Mouse (Mus musculus) MEL (cell line): ENCODE data around the gene Rarb. TPM values are rescaled to one million over a fixed set of nuclear protein-coding genes. Genes with fewer than 3 reads are reported as not detected.

Experiments
- DNase-seq: peaks from one replicate; pipeline ENCODE4 v3.0.0; 2011; ENCODE audit warnings: low read depth, low spot score
- H3K27ac ChIP-seq: 2 replicates; pipeline ENCODE4 v1.5.1; 2012; ENCODE audit warnings: low read depth, mild to moderate bottlenecking, control low read depth, low read length, moderate library complexity; ENCODE audit not compliant: control insufficient read depth
- H3K27me3 ChIP-seq, 2 experiments: fragments of 150-350 bp in 1 of 2; sonication (generic) in 1 of 2; 2 replicates each; pipeline ENCODE4 v1.6.1; 2012; ENCODE audit warnings: low read length in 2 of 2, mild to moderate bottlenecking in 2 of 2, improper control_type of control experiment in 1 of 2, moderate library complexity in 1 of 2; ENCODE audit not compliant: insufficient read depth in 2 of 2, control insufficient read depth in 1 of 2
- H3K36me3 ChIP-seq, 2 experiments: 2 replicates each; pipeline ENCODE4 v1.6.1; 2012 to 2014; ENCODE audit warnings: low read length in 2 of 2, improper control_type of control experiment in 1 of 2, inconsistent platforms in 1 of 2, mild to moderate bottlenecking in 1 of 2; ENCODE audit not compliant: insufficient read depth in 2 of 2, control insufficient read depth in 1 of 2
- H3K4me1 ChIP-seq, 2 experiments: fragments of 150-350 bp in 1 of 2; sonication (generic) in 1 of 2; 2 replicates each; pipeline ENCODE4 v1.6.1; 2012; ENCODE audit warnings: low read length in 2 of 2, improper control_type of control experiment in 1 of 2, mild to moderate bottlenecking in 1 of 2; ENCODE audit not compliant: insufficient read depth in 2 of 2, control insufficient read depth in 1 of 2
- H3K4me3 ChIP-seq, 2 experiments: fragments of 150-350 bp in 1 of 2; sonication (generic) in 1 of 2; 2 replicates each; pipeline ENCODE4 v1.5.1; 2012; ENCODE audit warnings: low read depth in 2 of 2, low read length in 2 of 2, mild to moderate bottlenecking in 2 of 2, moderate library complexity in 2 of 2, control low read depth in 1 of 2, improper control_type of control experiment in 1 of 2; ENCODE audit not compliant: control insufficient read depth in 1 of 2, insufficient read depth in 1 of 2
- H3K79me2 ChIP-seq: 2 replicates; pipeline ENCODE4 v1.6.1; 2012; ENCODE audit warnings: mild to moderate bottlenecking, low read length, moderate library complexity; ENCODE audit not compliant: control insufficient read depth, poor library complexity, insufficient read depth
- H3K9ac ChIP-seq: 2 replicates; pipeline ENCODE4 v1.6.1; 2012; ENCODE audit warnings: low read depth, mild to moderate bottlenecking, control low read depth, low read length, moderate library complexity; ENCODE audit not compliant: control insufficient read depth, poor library complexity, severe bottlenecking
- H3K9me3 ChIP-seq: fragments of 150-350 bp; sonication (generic); replicated peaks from 2 replicates; pipeline ENCODE4 v1.6.1; 2012; ENCODE audit warnings: mild to moderate bottlenecking, low read length, improper control_type of control experiment, moderate library complexity; ENCODE audit not compliant: insufficient read depth
- BHLHE40 ChIP-seq: IDR thresholded peaks from 2 replicates; pipeline ENCODE4 v1.6.1; 2012; ENCODE audit warnings: low read depth, mild to moderate bottlenecking, inconsistent platforms, low read length, improper control_type of control experiment, borderline replicate concordance
- CTCF ChIP-seq, 3 experiments: IDR thresholded peaks in 2 of 3; conservative IDR thresholded peaks in 1 of 3; 2 replicates each; pipeline ENCODE4 v1.5.1; 2011 to 2012; ENCODE audit warnings: low read length in 3 of 3, low read depth in 2 of 3, mild to moderate bottlenecking in 2 of 3, improper control_type of control experiment in 1 of 3, inconsistent platforms in 1 of 3, mixed read lengths in 1 of 3, moderate library complexity in 1 of 3; ENCODE audit not compliant: control insufficient read depth in 1 of 3, insufficient read depth in 1 of 3, poor library complexity in 1 of 3, severe bottlenecking in 1 of 3
- E2F4 ChIP-seq: IDR thresholded peaks from 2 replicates; pipeline ENCODE4 v1.6.1; 2011; ENCODE audit warnings: low read depth, low read length, improper control_type of control experiment, borderline replicate concordance
- ELF1 ChIP-seq: IDR thresholded peaks from 2 replicates; pipeline ENCODE4 v1.6.1; 2014; ENCODE audit warnings: low read depth, mild to moderate bottlenecking, inconsistent platforms, low read length, improper control_type of control experiment, moderate library complexity
- EP300 ChIP-seq, 2 experiments: IDR thresholded peaks; 2 replicates each; pipeline ENCODE4 v1.6.1; 2011; ENCODE audit warnings: improper control_type of control experiment in 2 of 2, low read length in 2 of 2, low read depth in 1 of 2, mild to moderate bottlenecking in 1 of 2
- GABPA ChIP-seq: IDR thresholded peaks from 2 replicates; pipeline ENCODE4 v1.6.1; 2012; ENCODE audit warnings: low read depth, mild to moderate bottlenecking, inconsistent platforms, low read length, improper control_type of control experiment, moderate library complexity
- GATA1 ChIP-seq: IDR thresholded peaks from 2 replicates; pipeline ENCODE4 v1.6.1; 2011; ENCODE audit warnings: low read depth, low read length, improper control_type of control experiment
- HCFC1 ChIP-seq: IDR thresholded peaks from 2 replicates; pipeline ENCODE4 v1.6.1; 2012; ENCODE audit warnings: low read depth, mild to moderate bottlenecking, inconsistent platforms, low read length, improper control_type of control experiment, moderate library complexity
- KAT2A ChIP-seq: conservative IDR thresholded peaks from 2 replicates; pipeline ENCODE4 v1.6.1; 2012; ENCODE audit warnings: low read depth, low read length, improper control_type of control experiment, inconsistent platforms
- MAFK ChIP-seq: IDR thresholded peaks from 2 replicates; pipeline ENCODE4 v1.6.1; 2011; ENCODE audit warnings: low read depth, mild to moderate bottlenecking, low read length, improper control_type of control experiment, borderline replicate concordance
- MAX ChIP-seq: IDR thresholded peaks from 2 replicates; pipeline ENCODE4 v1.6.1; 2011; ENCODE audit warnings: low read length, improper control_type of control experiment
- MAZ ChIP-seq: IDR thresholded peaks from 2 replicates; pipeline ENCODE4 v1.6.1; 2012; ENCODE audit warnings: low read depth, mild to moderate bottlenecking, inconsistent platforms, low read length, improper control_type of control experiment
- MYC ChIP-seq: IDR thresholded peaks from 2 replicates; pipeline ENCODE4 v1.6.1; 2011; ENCODE audit warnings: low read depth, mild to moderate bottlenecking, low read length, improper control_type of control experiment, moderate library complexity
- NRF1 ChIP-seq: IDR thresholded peaks from 2 replicates; pipeline ENCODE4 v1.6.1; 2014; ENCODE audit warnings: low read depth, mild to moderate bottlenecking, inconsistent platforms, low read length, improper control_type of control experiment, moderate library complexity; ENCODE audit not compliant: poor library complexity, insufficient read depth, severe bottlenecking
- POLR2AphosphoS2 ChIP-seq: IDR thresholded peaks from 2 replicates; pipeline ENCODE4 v1.6.1; 2011; ENCODE audit warnings: low read length, improper control_type of control experiment
- RAD21 ChIP-seq: IDR thresholded peaks from 2 replicates; pipeline ENCODE4 v1.6.1; 2011; ENCODE audit warnings: mild to moderate bottlenecking, low read depth, low read length, improper control_type of control experiment
- RCOR1 ChIP-seq: IDR thresholded peaks from 2 replicates; pipeline ENCODE4 v1.6.1; 2012; ENCODE audit warnings: low read depth, mild to moderate bottlenecking, inconsistent platforms, low read length, improper control_type of control experiment
- SMC3 ChIP-seq: IDR thresholded peaks from 2 replicates; pipeline ENCODE4 v1.6.1; 2011; ENCODE audit warnings: low read depth, low read length, improper control_type of control experiment
- TBP ChIP-seq: IDR thresholded peaks from 2 replicates; pipeline ENCODE4 v1.8.0; 2011; ENCODE audit warnings: low read depth, low read length, improper control_type of control experiment
- USF2 ChIP-seq, 2 experiments: IDR thresholded peaks; 2 replicates each; pipeline ENCODE4 v1.6.1; 2011 to 2012; ENCODE audit warnings: improper control_type of control experiment in 2 of 2, low read length in 2 of 2, borderline replicate concordance in 1 of 2, inconsistent platforms in 1 of 2, low read depth in 1 of 2, mild to moderate bottlenecking in 1 of 2; ENCODE audit not compliant: insufficient read depth in 1 of 2
- ZC3H11A ChIP-seq: IDR thresholded peaks from 2 replicates; pipeline ENCODE4 v1.6.1; 2012; ENCODE audit warnings: low read depth, mild to moderate bottlenecking, inconsistent platforms, low read length, improper control_type of control experiment
- ZNF384 ChIP-seq: IDR thresholded peaks from 2 replicates; pipeline ENCODE4 v1.6.1; 2012; ENCODE audit warnings: low read depth, mild to moderate bottlenecking, inconsistent platforms, low read length, improper control_type of control experiment
- polyA plus RNA-seq, 2 experiments: library from polyadenylated mRNA; stranded (reverse) in 1 of 2; unstranded in 1 of 2; fragments of >175 nt in 1 of 2; fragments of >200 nt in 1 of 2; gene quantifications; 2 replicates each; pipeline versions ENCODE4 v1.2.1 to v1.2.4; 2012; ENCODE audit warnings: low replicate concordance in 2 of 2, low read depth in 1 of 2; ENCODE audit not compliant: insufficient read length in 2 of 2, insufficient read depth in 1 of 2, missing spikeins in 1 of 2
- total RNA-seq: library from RNA; depleted of rRNA; stranded (reverse); fragments of 300-350 nt; gene quantifications from 2 replicates; pipeline ENCODE4 v1.2.3, GENCODE M21; 2012

The Rarb gene
- total and polyA plus RNA-seq, 3 experiments: not detected

DNA sequence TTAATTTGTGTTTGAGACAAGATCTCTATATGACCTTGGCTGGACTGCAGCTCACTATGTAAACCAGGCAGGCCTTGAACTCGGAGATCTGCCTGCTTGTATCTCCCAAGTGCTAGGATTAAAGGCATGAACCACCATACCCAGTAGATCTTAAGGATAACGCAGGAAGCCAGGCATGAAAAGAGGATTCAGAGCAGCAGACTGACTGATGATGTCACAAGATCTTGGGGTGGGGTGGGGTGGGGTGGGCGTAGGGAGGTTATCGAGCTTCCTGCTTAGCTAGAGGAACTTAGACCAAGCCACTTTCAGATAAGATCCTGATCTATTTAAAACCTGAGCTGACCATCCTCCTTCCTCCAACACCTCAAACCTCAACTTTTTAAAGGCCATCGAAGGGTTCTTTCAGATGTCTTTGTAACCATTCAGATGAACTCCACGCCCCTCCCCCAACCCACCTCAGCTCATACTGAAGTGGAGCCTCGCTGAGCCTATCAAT lies 249.4 kb downstream of the Rarb start:
- Histone ChIP-seq H3K79me2 (no peaks in the 10 kb centered on the region), H3K27me3 (no peaks in the 10 kb centered on the region), H3K4me1 (no peaks in the 10 kb centered on the region), H3K9me3 (no peaks in the 10 kb centered on the region), H3K9ac (no peak overlapping the region), H3K36me3 (no peaks in the 10 kb centered on the region), H3K27ac (no peak overlapping the region), H3K4me3 (no peak overlapping the region)
- TF ChIP-seq ZNF384 (no peak), MAZ (no peak), MAX (no peak), EP300 (IDR thresholded peaks at IDR 0.05; ENCODE audit: low read depth in 1 of 2, low read length in 2 of 2) (no peak), POLR2AphosphoS2 (no peak), GABPA (no peak), NRF1 (no peak)
- DNase-seq: no peak

DNA sequence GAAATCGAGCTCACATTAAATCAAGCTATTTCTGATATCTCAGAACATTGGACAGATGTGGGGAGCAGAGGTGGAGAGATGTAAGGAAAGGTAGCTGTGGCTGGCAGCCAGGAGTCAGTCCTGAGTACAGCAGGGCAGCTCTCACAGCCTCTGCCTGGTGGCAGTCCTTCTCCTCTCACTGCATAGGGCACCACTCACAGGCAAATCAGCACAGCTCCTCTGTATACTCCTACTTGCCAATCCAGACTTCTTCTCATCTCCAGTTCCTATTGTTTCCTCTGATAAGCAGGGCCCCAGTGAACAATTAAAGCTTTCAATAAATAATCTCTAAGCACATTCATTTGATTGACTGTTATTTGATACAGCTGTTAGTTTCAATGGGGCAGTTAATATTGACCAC lies 252.0 kb downstream of the Rarb start:
- DNase-seq: no peak
- H3K4me3 ChIP-seq: no peak overlapping the region
- H3K27me3 ChIP-seq: no peaks in the 10 kb centered on the region; a peak in 1 of 4 replicates
- H3K4me1 ChIP-seq: no peaks in the 10 kb centered on the region
- no peak for TF ChIP-seq TBP
- H3K27ac ChIP-seq: no peak overlapping the region
- H3K9me3 ChIP-seq: no peaks in the 10 kb centered on the region
- H3K79me2 ChIP-seq: no peaks in the 10 kb centered on the region
- no peaks in the 10 kb centered on the region for H3K36me3 ChIP-seq
- no peak overlapping the region for H3K9ac ChIP-seq

DNA sequence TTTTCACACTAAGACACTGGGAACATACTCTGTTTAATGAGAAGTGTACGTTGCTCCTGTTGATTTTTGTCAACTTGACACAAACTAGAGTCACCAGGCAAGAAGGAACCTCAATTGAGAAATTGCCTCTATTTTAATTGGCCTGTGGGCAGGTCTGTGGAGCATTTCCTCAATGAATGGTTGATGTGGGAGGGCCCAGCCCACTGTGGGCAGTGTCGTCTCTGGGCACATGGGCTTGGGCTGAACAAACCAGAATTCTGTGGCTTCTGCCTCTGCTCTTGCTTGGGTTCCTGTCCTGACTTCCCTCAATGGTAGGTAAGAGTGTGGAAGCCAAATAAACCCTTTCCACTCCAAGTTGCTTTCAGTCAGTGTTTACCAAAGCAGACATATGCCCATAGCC lies 255.0 kb downstream of the Rarb start:
- H3K27ac ChIP-seq: no peak overlapping the region
- no peaks in the 10 kb centered on the region; a peak in 1 of 4 replicates for H3K27me3 ChIP-seq
- H3K9ac ChIP-seq: no peak overlapping the region
- TF ChIP-seq ZNF384: no peak
- TF ChIP-seq ZC3H11A: no peak
- TF ChIP-seq E2F4: no peak
- TF ChIP-seq SMC3: no peak
- no peak for TF ChIP-seq GATA1
- TF ChIP-seq ELF1: no peak
- TF ChIP-seq KAT2A: no peak
- no peak for TF ChIP-seq RCOR1
- TF ChIP-seq MYC: no peak
- TF ChIP-seq MAFK: no peak
- no peak for TF ChIP-seq RAD21
- no peak for TF ChIP-seq USF2 (IDR thresholded peaks at IDR 0.05; ENCODE audit: borderline replicate concordance in 1 of 2, insufficient read depth in 1 of 2, low read depth in 1 of 2, low read length in 2 of 2)
- TF ChIP-seq CTCF (IDR thresholded peaks at IDR 0.05 in 2 of 3, conservative IDR thresholded peaks at IDR 0.05 in 1 of 3; ENCODE audit: control insufficient read depth in 1 of 3, insufficient read depth in 1 of 3, low read depth in 2 of 3, low read length in 3 of 3, poor library complexity in 1 of 3, severe bottlenecking in 1 of 3): no peak
- TF ChIP-seq BHLHE40: no peak
- TF ChIP-seq HCFC1: no peak
- TF ChIP-seq GABPA: no peak
- no peak for TF ChIP-seq EP300 (IDR thresholded peaks at IDR 0.05; ENCODE audit: low read depth in 1 of 2, low read length in 2 of 2)
- no peaks in the 10 kb centered on the region for H3K9me3 ChIP-seq
- DNase-seq: no peak
- H3K4me3 ChIP-seq: no peak overlapping the region
- H3K79me2 ChIP-seq: no peaks in the 10 kb centered on the region
- H3K36me3 ChIP-seq: peaks cover 0 to 2% of the 10 kb centered on the region in 2 experiments; a peak in 1 of 4 replicates
- peaks cover 0 to 3% of the 10 kb centered on the region in 2 experiments; a peak in 2 of 4 replicates for H3K4me1 ChIP-seq
